8 mouse cellular contexts compared by ENCODE assay signal in the genomic region with DNA sequence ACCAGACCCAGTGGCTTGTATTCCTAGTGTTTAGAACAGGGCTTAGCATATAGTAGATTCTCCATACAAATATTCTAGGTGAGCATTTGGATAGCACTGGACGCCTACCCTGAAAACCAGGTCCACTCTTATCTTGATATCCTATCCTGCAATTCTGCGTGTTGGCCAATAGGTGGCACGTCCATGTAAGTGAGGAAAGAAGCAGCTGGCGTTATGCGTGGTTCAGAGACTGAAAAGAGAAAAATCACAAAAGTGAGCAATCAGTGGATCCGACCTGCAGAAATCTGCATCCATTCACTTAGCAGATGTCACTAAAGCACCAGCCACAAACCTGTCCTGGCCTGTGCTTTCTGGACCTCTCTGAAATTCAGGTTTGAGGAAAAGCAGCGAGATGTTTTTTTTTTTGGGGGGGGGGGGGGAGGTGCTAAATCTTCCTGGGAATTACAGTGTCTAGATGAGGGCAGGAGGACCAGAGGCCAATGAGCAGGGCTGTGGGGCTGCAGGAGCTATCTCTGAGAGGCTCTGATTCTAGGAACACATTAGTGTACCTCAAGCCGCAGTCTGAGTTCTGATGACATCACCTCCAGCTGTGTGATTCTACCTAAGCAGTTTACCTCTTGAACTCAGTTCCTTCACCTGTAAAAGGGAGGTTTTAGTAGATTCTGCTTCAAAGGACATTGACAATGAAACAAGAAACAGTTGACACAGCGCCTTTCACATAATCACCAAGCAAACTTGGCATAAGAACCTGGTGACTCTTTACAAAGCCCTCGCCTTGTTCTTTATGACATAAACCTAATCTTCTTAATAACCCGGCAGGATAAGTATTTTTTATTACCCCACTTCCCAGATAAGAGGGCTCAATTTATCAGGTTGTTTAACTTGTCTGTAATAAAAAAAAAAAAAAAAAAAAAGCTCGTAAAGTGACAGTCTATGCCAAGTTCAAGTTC.
A peak's percentile ranks its signal among the peaks of the same experiment; 100 is the strongest.
DNase-seq lines count a peak whose midpoint lies in the region; ATAC-seq and TF ChIP-seq lines count a peak whose summit lies in the region.

No protein-coding gene starts in this region.

- ATAC-seq in heart, postnatal 0 days (ENCODE audit: insufficient read depth, low read depth), result no peak
- no peak for ATAC-seq in midbrain, postnatal 0 days (ENCODE audit: low FRiP score)

- H3K4me3 ChIP-seq in left cerebral cortex, adult 2 months, result no peak overlapping the region
- no peak overlapping the region for H3K4me3 ChIP-seq in ES-E14 (ENCODE audit: insufficient read depth in 1 of 2, low read depth in 1 of 2, low read length in 2 of 2, poor library complexity in 1 of 2, severe bottlenecking in 1 of 2)
- no peak overlapping the region for H3K4me3 ChIP-seq in heart, postnatal 0 days (ENCODE audit: low read depth, low read length)
- H3K4me3 ChIP-seq in midbrain, postnatal 0 days (ENCODE audit: low read depth, low read length), result no peak overlapping the region

- H3K27ac ChIP-seq in left cerebral cortex, adult 2 months, result no peak overlapping the region
- no peak overlapping the region for H3K27ac ChIP-seq in ES-E14 (ENCODE audit: insufficient read depth, low read depth, low read length, poor library complexity, severe bottlenecking)
- H3K27ac ChIP-seq in heart, postnatal 0 days (ENCODE audit: low read depth), result no peak overlapping the region
- H3K27ac ChIP-seq in midbrain, postnatal 0 days (ENCODE audit: low read depth, low read length), result no peak overlapping the region

- peak in 1 of 2 experiments; percentile 28 for DNase-seq in left cerebral cortex, adult 2 months (ENCODE audit: extremely low spot score in 1 of 2, low spot score in 2 of 2)
- DNase-seq in left cerebral cortex, postnatal 36 days (ENCODE audit: low spot score in 2 of 2), result no peak
- no peak for DNase-seq in ES-E14 (ENCODE audit: low read depth, low spot score)
- peak; percentile 44 for DNase-seq in embryo, embryonic 11.5 days (ENCODE audit: low read depth, low spot score)
- DNase-seq in heart, postnatal 0 days (ENCODE audit: low spot score), result peak; percentile 67
- peak; percentile 45 to 47 for DNase-seq in kidney, postnatal 36 days
- peak; percentile 77 for DNase-seq in midbrain, postnatal 0 days (ENCODE audit: low spot score)
- DNase-seq in testis, postnatal 10 days (ENCODE audit: low spot score), result no peak

- no peaks in the 10 kb centered on the region for H3K27me3 ChIP-seq in heart, postnatal 0 days (ENCODE audit: control insufficient read depth, insufficient read depth, low read length)
- H3K27me3 ChIP-seq in midbrain, postnatal 0 days (ENCODE audit: insufficient read depth, low read length), result no peaks in the 10 kb centered on the region

- H3K9ac ChIP-seq in ES-E14 (ENCODE audit: insufficient read depth, low read depth, low read length, poor library complexity, severe bottlenecking), result no peak overlapping the region
- H3K9ac ChIP-seq in heart, postnatal 0 days (replicated peaks; ENCODE audit: low read depth, low read length), result no peak overlapping the region
- no peak overlapping the region for H3K9ac ChIP-seq in midbrain, postnatal 0 days (replicated peaks; ENCODE audit: low read length, poor library complexity, severe bottlenecking)

- H3K36me3 ChIP-seq in ES-E14 (ENCODE audit: control insufficient read depth, insufficient read depth, low read length, poor library complexity, severe bottlenecking), result no peaks in the 10 kb centered on the region
- H3K36me3 ChIP-seq in heart, postnatal 0 days (replicated peaks; ENCODE audit: control insufficient read depth, insufficient read depth, low read length), result no peaks in the 10 kb centered on the region
- H3K36me3 ChIP-seq in midbrain, postnatal 0 days (ENCODE audit: insufficient read depth, low read length), result no peaks in the 10 kb centered on the region

- WGBS in heart, postnatal 0 days, result 35% methylated on average over 12 of the region's 12 CpGs
- WGBS in midbrain, postnatal 0 days, result 46% methylated on average over 12 of the region's 12 CpGs

- intact Hi-C loops in left cerebral cortex, adult 2 months (cut with DNase I), result loop anchor here (1.0 kb wide), 1 partner anchor 36 kb away; no protein-coding TSS in a partner anchor
- intact Hi-C loops in left cerebral cortex, postnatal 36 days (cut with DNase I), result loop anchor here (2.0 kb wide), 1 partner anchor 33 kb away; no protein-coding TSS in a partner anchor

- H3K4me2 ChIP-seq in heart, postnatal 0 days (ENCODE audit: low read depth, low read length), result peak overlapping the region; percentile 39; the same call in 1 of the 2 replicates
- no peak overlapping the region for H3K4me2 ChIP-seq in midbrain, postnatal 0 days (ENCODE audit: low read depth, low read length, poor library complexity, severe bottlenecking)

- H3K4me1 ChIP-seq in ES-E14 (ENCODE audit: control insufficient read depth in 2 of 2, insufficient read depth in 2 of 2, low read length in 2 of 2, poor library complexity in 1 of 2), result peaks cover 0 to 2% of the 10 kb centered on the region in 2 experiments; a peak in 1 of 4 replicates
- H3K4me1 ChIP-seq in heart, postnatal 0 days (ENCODE audit: control insufficient read depth, insufficient read depth), result no peaks in the 10 kb centered on the region
- no peaks in the 10 kb centered on the region for H3K4me1 ChIP-seq in midbrain, postnatal 0 days (ENCODE audit: insufficient read depth, low read length)

- H3K9me3 ChIP-seq in ES-E14 (ENCODE audit: control insufficient read depth, insufficient read depth, low read depth, low read length), result no peaks in the 10 kb centered on the region
- H3K9me3 ChIP-seq in heart, postnatal 0 days (replicated peaks; ENCODE audit: control insufficient read depth, low read length), result no peaks in the 10 kb centered on the region
- no peaks in the 10 kb centered on the region for H3K9me3 ChIP-seq in midbrain, postnatal 0 days (ENCODE audit: low read length)

- in situ Hi-C loops in ES-E14 (cut with MboI; ENCODE audit: low sequenced_read_pairs in 2 of 2, unreplicated experiment in 2 of 2), result no loop called here

- TF ChIP-seq EP300 in heart, postnatal 0 days (IDR thresholded peaks at IDR 0.05; ENCODE audit: low read depth), result no peak

- peak; percentile 88 for TF ChIP-seq CTCF in left cerebral cortex, adult 2 months (IDR thresholded peaks at IDR 0.05)
- peak; percentile 92 for TF ChIP-seq CTCF in heart, postnatal 0 days (IDR thresholded peaks at IDR 0.05; ENCODE audit: low read depth)
- TF ChIP-seq CTCF in midbrain, postnatal 0 days (IDR thresholded peaks at IDR 0.05), result peak; percentile 88

TF ChIP-seq in ES-E14, 5 proteins besides CTCF, POLR2A, EP300 and RAD21:
- TF ChIP-seq ZNF384 (IDR thresholded peaks at IDR 0.05; ENCODE audit: low read depth, low read length), result no peak
- peak; percentile 60 for TF ChIP-seq ZC3H11A (IDR thresholded peaks at IDR 0.05; ENCODE audit: borderline replicate concordance, low read depth, low read length)
TF ChIP-seq in ES-E14: peak in this region for 1.

Comparison
In these comparisons a context has a peak if more than half of its experiments do, and no peak if none do; other contexts are left out.
1. DNase-seq: peak in embryo, embryonic 11.5 days (single experiment), heart, postnatal 0 days (single experiment), kidney, postnatal 36 days (2 of 2) and midbrain, postnatal 0 days (single experiment); none in left cerebral cortex, postnatal 36 days (0 of 2), ES-E14 (single experiment) and testis, postnatal 10 days (single experiment).
2. Peak in every context shown above with its lines, with median percentiles within 50 percentile points of each other: CTCF ChIP-seq.